Mouse (Mus musculus): ENCODE results near the gene Rag1. TPM values are rescaled to one million over a fixed set of nuclear protein-coding genes. Genes with fewer than 3 reads are reported as not detected.

The Rag1 gene
- polyA plus RNA-seq, 1 experiment = not detected

- H3K36me3 ChIP-seq (ENCODE audit: control insufficient read depth) = peaks cover 13% of the 10 kb centered on the region
Observed at GRCm38 (mm10) chr2:101678236-101679021, 29.1 kb upstream of the Rag1 start, which contains the start of gene Traf6. Traf6 (plus strand) TSS chr2:101678429.

GRCm38 (mm10) chr2:101673547-101673946 is 24.2 kb upstream of the Rag1 start:
- H3K9me3 ChIP-seq (ENCODE audit: control insufficient read depth, low read length) = peaks cover 2% of the 10 kb centered on the region; the same call in 1 of the 2 replicates
- H3K4me3 ChIP-seq (replicated peaks) = no peak overlapping the region
- no peaks in the 10 kb centered on the region for H3K36me3 ChIP-seq (ENCODE audit: control insufficient read depth)
- TF ChIP-seq TAL1 (IDR thresholded peaks at IDR 0.05; ENCODE audit: low read length) (no peak), GATA1 (IDR thresholded peaks at IDR 0.05; ENCODE audit: low read length) (no peak)
- H3K27me3 ChIP-seq (ENCODE audit: control insufficient read depth) = peaks cover 20% of the 10 kb centered on the region
- peaks cover 7% of the 10 kb centered on the region for H3K4me1 ChIP-seq (ENCODE audit: control insufficient read depth)

More at GRCm38 (mm10) chr2:101678236-101679021, 29.1 kb upstream of the Rag1 start, which contains the start of gene Traf6:
- Histone ChIP-seq H3K27me3 (ENCODE audit: control insufficient read depth) (peaks cover 20% of the 10 kb centered on the region), H3K4me3 (replicated peaks) (peak within 1 kb of the TSS; percentile 88), H3K4me1 (ENCODE audit: control insufficient read depth) (peaks cover 17% of the 10 kb centered on the region), H3K9me3 (ENCODE audit: control insufficient read depth, low read length) (no peaks in the 10 kb centered on the region)
- TF ChIP-seq TAL1 (IDR thresholded peaks at IDR 0.05; ENCODE audit: low read length) (no peak), GATA1 (IDR thresholded peaks at IDR 0.05; ENCODE audit: low read length) (no peak)

- Histone ChIP-seq H3K27me3 (ENCODE audit: control insufficient read depth) (no peaks in the 10 kb centered on the region; the same call in 1 of the 2 replicates), H3K4me3 (replicated peaks) (no peak overlapping the region), H3K36me3 (ENCODE audit: control insufficient read depth) (no peaks in the 10 kb centered on the region), H3K4me1 (ENCODE audit: control insufficient read depth) (peaks cover 2% of the 10 kb centered on the region; the same call in 1 of the 2 replicates), H3K9me3 (ENCODE audit: control insufficient read depth, low read length) (peaks cover 2% of the 10 kb centered on the region; the same call in 1 of the 2 replicates)
- TF ChIP-seq GATA1 (IDR thresholded peaks at IDR 0.05; ENCODE audit: low read length) = no peak
- no peak for TF ChIP-seq TAL1 (IDR thresholded peaks at IDR 0.05; ENCODE audit: low read length)
Observed at GRCm38 (mm10) chr2:101668751-101669150, 19.4 kb upstream of the Rag1 start.

- H3K9me3 ChIP-seq (ENCODE audit: control insufficient read depth, low read length) = peaks cover 2% of the 10 kb centered on the region; the same call in 1 of the 2 replicates
- H3K4me3 ChIP-seq (replicated peaks) = no peak overlapping the region
- no peaks in the 10 kb centered on the region for H3K27me3 ChIP-seq (ENCODE audit: control insufficient read depth)
- peaks cover 2% of the 10 kb centered on the region; the same call in 1 of the 2 replicates for H3K4me1 ChIP-seq (ENCODE audit: control insufficient read depth)
- TF ChIP-seq TAL1 (IDR thresholded peaks at IDR 0.05; ENCODE audit: low read length) (no peak), GATA1 (IDR thresholded peaks at IDR 0.05; ENCODE audit: low read length) (no peak)
- H3K36me3 ChIP-seq (ENCODE audit: control insufficient read depth) = no peaks in the 10 kb centered on the region
Observed at GRCm38 (mm10) chr2:101665703-101666092, 16.4 kb upstream of the Rag1 start.

GRCm38 (mm10) chr2:101665058-101665702 is 15.9 kb upstream of the Rag1 start:
- no peaks in the 10 kb centered on the region for H3K36me3 ChIP-seq (ENCODE audit: control insufficient read depth)
- TF ChIP-seq TAL1 (IDR thresholded peaks at IDR 0.05; ENCODE audit: low read length) = no peak
- no peak for TF ChIP-seq GATA1 (IDR thresholded peaks at IDR 0.05; ENCODE audit: low read length)
- H3K4me1 ChIP-seq (ENCODE audit: control insufficient read depth) = peaks cover 2% of the 10 kb centered on the region; the same call in 1 of the 2 replicates
- no peak overlapping the region for H3K4me3 ChIP-seq (replicated peaks)
- peaks cover 2% of the 10 kb centered on the region; the same call in 1 of the 2 replicates for H3K9me3 ChIP-seq (ENCODE audit: control insufficient read depth, low read length)
- no peaks in the 10 kb centered on the region for H3K27me3 ChIP-seq (ENCODE audit: control insufficient read depth)

- H3K27me3 ChIP-seq (ENCODE audit: control insufficient read depth) = no peaks in the 10 kb centered on the region
- H3K4me1 ChIP-seq (ENCODE audit: control insufficient read depth) = no peaks in the 10 kb centered on the region
- H3K9me3 ChIP-seq (ENCODE audit: control insufficient read depth, low read length) = no peaks in the 10 kb centered on the region
- H3K4me3 ChIP-seq (replicated peaks) = no peak overlapping the region
- TF ChIP-seq TAL1 (IDR thresholded peaks at IDR 0.05; ENCODE audit: low read length) = no peak
- TF ChIP-seq GATA1 (IDR thresholded peaks at IDR 0.05; ENCODE audit: low read length) = no peak
- no peaks in the 10 kb centered on the region for H3K36me3 ChIP-seq (ENCODE audit: control insufficient read depth)
Observed at GRCm38 (mm10) chr2:101660536-101660935, 11.2 kb upstream of the Rag1 start.

- Histone ChIP-seq H3K9me3 (ENCODE audit: control insufficient read depth, low read length) (no peaks in the 10 kb centered on the region), H3K36me3 (ENCODE audit: control insufficient read depth) (no peaks in the 10 kb centered on the region), H3K4me1 (ENCODE audit: control insufficient read depth) (peaks cover 6% of the 10 kb centered on the region), H3K27me3 (ENCODE audit: control insufficient read depth) (no peaks in the 10 kb centered on the region), H3K4me3 (replicated peaks) (no peak overlapping the region)
- TF ChIP-seq TAL1 (IDR thresholded peaks at IDR 0.05; ENCODE audit: low read length) = no peak
- no peak for TF ChIP-seq GATA1 (IDR thresholded peaks at IDR 0.05; ENCODE audit: low read length)
Observed at GRCm38 (mm10) chr2:101652921-101653597, 3.8 kb upstream of the Rag1 start.

- Histone ChIP-seq H3K27me3 (ENCODE audit: control insufficient read depth) (no peaks in the 10 kb centered on the region), H3K4me1 (ENCODE audit: control insufficient read depth) (peaks cover 6% of the 10 kb centered on the region), H3K9me3 (ENCODE audit: control insufficient read depth, low read length) (no peaks in the 10 kb centered on the region), H3K36me3 (ENCODE audit: control insufficient read depth) (no peaks in the 10 kb centered on the region), H3K4me3 (replicated peaks) (no peak overlapping the region)
- TF ChIP-seq GATA1 (IDR thresholded peaks at IDR 0.05; ENCODE audit: low read length) = no peak
- no peak for TF ChIP-seq TAL1 (IDR thresholded peaks at IDR 0.05; ENCODE audit: low read length)
Observed at GRCm38 (mm10) chr2:101652204-101652920, 3.1 kb upstream of the Rag1 start.

All from erythroblast, embryonic 14.5 days (primary cell).